Comparison of ENCODE assay signal across 12 mouse cellular contexts in the genomic region with DNA sequence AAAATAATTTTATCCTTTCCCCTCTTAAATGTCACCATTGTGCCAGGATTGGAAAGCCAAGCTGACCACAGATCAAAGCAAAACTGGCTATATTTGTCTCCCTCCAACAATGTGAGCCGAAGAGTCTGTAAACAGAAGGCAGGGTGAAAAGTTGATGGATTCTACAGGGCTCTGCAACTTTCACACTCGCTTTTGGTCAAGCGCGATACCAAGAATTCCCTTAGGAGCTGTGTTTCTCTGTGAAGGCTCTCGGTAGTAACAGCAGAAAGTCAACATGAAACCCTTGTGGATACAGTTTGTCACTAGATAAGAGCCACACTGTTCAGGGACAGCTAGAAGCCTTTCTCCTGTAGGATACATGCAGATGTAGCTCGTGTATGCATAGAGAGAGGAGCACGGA.
DNase-seq lines count a peak whose midpoint lies in the region; ATAC-seq lines count a peak whose summit lies in the region.
"Had no signal": no experiment of that assay in that cellular context is flagged by ENCODE, and none has a peak within 500 bp of the region (broad histone marks: within the 10 kb centered on the region; RNA-seq: fewer than 3 reads in every experiment).

No protein-coding gene starts in this region.

- no peaks in the 10 kb centered on the region for H3K9me3 ChIP-seq in kidney, embryonic 15.5 days (replicated peaks)
- H3K9me3 ChIP-seq in lung, embryonic 16.5 days (ENCODE audit: control insufficient read depth, low read length): no peaks in the 10 kb centered on the region
- H3K9me3 ChIP-seq in heart, embryonic 15.5 days (replicated peaks): no peaks in the 10 kb centered on the region
- no peaks in the 10 kb centered on the region for H3K9me3 ChIP-seq in stomach, embryonic 16.5 days (replicated peaks; ENCODE audit: control insufficient read depth, low read length)
- H3K9me3 ChIP-seq in hindbrain, embryonic 12.5 days (replicated peaks): no peaks in the 10 kb centered on the region
- H3K9me3 ChIP-seq: forebrain, embryonic 12.5 days; liver, embryonic 15.5 days had no signal

- no peak overlapping the region for H3K4me3 ChIP-seq in kidney, embryonic 15.5 days (replicated peaks)
- H3K4me3 ChIP-seq in lung, embryonic 16.5 days (ENCODE audit: low read length): 0 out of 2 replicates have a peak overlapping the region, but pooled peaks have one; percentile 3
- no peak overlapping the region for H3K4me3 ChIP-seq in heart, embryonic 15.5 days
- no peak overlapping the region for H3K4me3 ChIP-seq in stomach, embryonic 16.5 days (replicated peaks; ENCODE audit: low read length)
- no peak overlapping the region for H3K4me3 ChIP-seq in hindbrain, embryonic 12.5 days
- H3K4me3 ChIP-seq: forebrain, embryonic 12.5 days; liver, embryonic 15.5 days had no signal

- no peak for ATAC-seq in kidney, embryonic 15.5 days (replicated peaks; ENCODE audit: low FRiP score)
- ATAC-seq in lung, embryonic 16.5 days (ENCODE audit: low read depth): peak; percentile 31; the same call in 1 of the 2 replicates
- ATAC-seq in heart, embryonic 15.5 days (replicated peaks; ENCODE audit: insufficient number of reproducible peaks, insufficient read depth, low FRiP score, low read depth): no peak
- no peak for ATAC-seq in stomach, embryonic 16.5 days (ENCODE audit: insufficient read depth, low FRiP score)
- no peak for ATAC-seq in hindbrain, embryonic 12.5 days (ENCODE audit: low FRiP score)
- ATAC-seq: hindbrain, postnatal 0 days had no signal

- DNase-seq in kidney, adult 8-10 months: no peak
- DNase-seq in lung, adult 18-20 months: no peak
- DNase-seq in cerebellum, adult 9-10 months: no peak
- DNase-seq: cerebellum, adult 11-12 months had no signal

- H3K4me2 ChIP-seq in kidney, embryonic 15.5 days: no peak overlapping the region
- H3K4me2 ChIP-seq in lung, embryonic 16.5 days (ENCODE audit: low read depth, low read length): peak overlapping the region; percentile 38
- peak overlapping the region; percentile 44 for H3K4me2 ChIP-seq in heart, embryonic 15.5 days
- peak overlapping the region; percentile 32 for H3K4me2 ChIP-seq in stomach, embryonic 16.5 days (ENCODE audit: low read depth, low read length)
- H3K4me2 ChIP-seq in hindbrain, embryonic 12.5 days (replicated peaks): no peak overlapping the region
- H3K4me2 ChIP-seq: forebrain, embryonic 12.5 days; liver, embryonic 15.5 days had no signal

- H3K27me3 ChIP-seq in kidney, embryonic 15.5 days: no peaks in the 10 kb centered on the region
- H3K27me3 ChIP-seq in lung, embryonic 16.5 days (ENCODE audit: control insufficient read depth, insufficient read depth, low read depth, low read length): no peaks in the 10 kb centered on the region
- no peaks in the 10 kb centered on the region for H3K27me3 ChIP-seq in heart, embryonic 15.5 days
- no peaks in the 10 kb centered on the region for H3K27me3 ChIP-seq in stomach, embryonic 16.5 days (ENCODE audit: control insufficient read depth, insufficient read depth, low read length)
- no peaks in the 10 kb centered on the region for H3K27me3 ChIP-seq in hindbrain, embryonic 12.5 days
- H3K27me3 ChIP-seq: forebrain, embryonic 12.5 days; liver, embryonic 15.5 days had no signal

- H3K27ac ChIP-seq in kidney, embryonic 15.5 days: peak overlapping the region; percentile 66; the same call in 1 of the 2 replicates
- peak overlapping the region; percentile 54 for H3K27ac ChIP-seq in lung, embryonic 16.5 days (ENCODE audit: low read length)
- peak overlapping the region; percentile 59 for H3K27ac ChIP-seq in heart, embryonic 15.5 days
- H3K27ac ChIP-seq in stomach, embryonic 16.5 days (ENCODE audit: low read length): no peak overlapping the region
- H3K27ac ChIP-seq in hindbrain, embryonic 12.5 days: no peak overlapping the region
- H3K27ac ChIP-seq: forebrain, embryonic 12.5 days; hindbrain, postnatal 0 days; liver, embryonic 15.5 days had no signal

- H3K4me1 ChIP-seq in kidney, embryonic 15.5 days: peaks cover 11% of the 10 kb centered on the region
- peaks cover 16% of the 10 kb centered on the region for H3K4me1 ChIP-seq in lung, embryonic 16.5 days (replicated peaks; ENCODE audit: control insufficient read depth, insufficient read depth, low read length)
- peaks cover 22% of the 10 kb centered on the region for H3K4me1 ChIP-seq in heart, embryonic 15.5 days (replicated peaks)
- peaks cover 7% of the 10 kb centered on the region; the same call in 1 of the 2 replicates for H3K4me1 ChIP-seq in stomach, embryonic 16.5 days (ENCODE audit: control insufficient read depth, insufficient read depth, low read length)
- peaks cover 9% of the 10 kb centered on the region; the same call in 1 of the 2 replicates for H3K4me1 ChIP-seq in hindbrain, embryonic 12.5 days
- H3K4me1 ChIP-seq: liver, embryonic 15.5 days had no signal

- WGBS in kidney, embryonic 15.5 days: 54% methylated on average over 7 of the region's 7 CpGs
- 15% methylated on average over 7 of the region's 7 CpGs for WGBS in lung, embryonic 16.5 days
- WGBS in heart, embryonic 15.5 days: 34% methylated on average over 7 of the region's 7 CpGs
- WGBS in stomach, embryonic 16.5 days: 43% methylated on average over 7 of the region's 7 CpGs
- 69% methylated on average over 7 of the region's 7 CpGs for WGBS in hindbrain, embryonic 12.5 days

- H3K9ac ChIP-seq in kidney, embryonic 15.5 days: no peak overlapping the region
- no peak overlapping the region for H3K9ac ChIP-seq in lung, embryonic 16.5 days (ENCODE audit: low read length)
- H3K9ac ChIP-seq in heart, embryonic 15.5 days: no peak overlapping the region; the same call in 1 of the 2 replicates
- no peak overlapping the region for H3K9ac ChIP-seq in stomach, embryonic 16.5 days (ENCODE audit: low read length)
- H3K9ac ChIP-seq in hindbrain, embryonic 12.5 days: no peak overlapping the region
- H3K9ac ChIP-seq: forebrain, embryonic 12.5 days; liver, embryonic 15.5 days had no signal

- no peaks in the 10 kb centered on the region for H3K36me3 ChIP-seq in kidney, embryonic 15.5 days
- H3K36me3 ChIP-seq in lung, embryonic 16.5 days (ENCODE audit: control insufficient read depth, insufficient read depth, low read length): no peaks in the 10 kb centered on the region
- H3K36me3 ChIP-seq in heart, embryonic 15.5 days: no peaks in the 10 kb centered on the region
- H3K36me3 ChIP-seq in stomach, embryonic 16.5 days (ENCODE audit: control insufficient read depth, insufficient read depth, low read length): no peaks in the 10 kb centered on the region
- peaks cover 4% of the 10 kb centered on the region; the same call in 1 of the 2 replicates for H3K36me3 ChIP-seq in hindbrain, embryonic 12.5 days
- H3K36me3 ChIP-seq: forebrain, embryonic 12.5 days; liver, embryonic 15.5 days had no signal

Comparison
In these comparisons a context has a peak if more than half of its experiments do, and no peak if none do; other contexts are left out.
1. H3K27ac ChIP-seq: peak in kidney, embryonic 15.5 days (single experiment), lung, embryonic 16.5 days (single experiment) and heart, embryonic 15.5 days (single experiment); none in stomach, embryonic 16.5 days (single experiment) and hindbrain, embryonic 12.5 days (single experiment).
2. H3K4me2 ChIP-seq: peak in lung, embryonic 16.5 days (single experiment), heart, embryonic 15.5 days (single experiment) and stomach, embryonic 16.5 days (single experiment); none in kidney, embryonic 15.5 days (single experiment) and hindbrain, embryonic 12.5 days (single experiment).